10 mouse cellular contexts compared by ENCODE assay signal in the genomic region with DNA sequence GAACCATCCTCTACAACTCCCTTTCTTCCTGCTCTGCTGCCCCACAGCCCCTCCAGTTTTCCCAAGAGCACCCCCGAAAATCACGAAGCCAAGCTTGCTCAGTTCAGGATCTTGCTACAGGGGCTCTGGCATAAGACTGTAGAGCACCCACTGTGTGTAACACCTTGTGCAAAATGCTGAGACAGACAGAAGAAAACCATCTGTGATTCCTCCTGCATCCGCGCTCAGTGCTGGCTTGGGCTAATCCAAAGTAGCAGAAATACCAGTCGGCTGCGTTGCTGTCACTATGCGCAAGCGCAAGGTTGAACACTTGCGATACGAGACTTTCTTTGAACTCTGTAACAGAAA. TPM values are rescaled to one million over a fixed set of nuclear protein-coding genes. Genes with fewer than 3 reads are reported as not detected.
DNase-seq lines count a peak whose midpoint lies in the region; ATAC-seq and TF ChIP-seq lines count a peak whose summit lies in the region.
"Had no signal": no experiment of that assay in that cellular context is flagged by ENCODE, and none has a peak within 500 bp of the region (broad histone marks: within the 10 kb centered on the region; RNA-seq: fewer than 3 reads in every experiment).

No protein-coding gene starts in this region.

- no peak for DNase-seq in kidney, postnatal 0 days (ENCODE audit: low spot score)
- DNase-seq in kidney, postnatal 14 days, result no peak
- no peak for DNase-seq in embryonic facial prominence, embryonic 10.5 days (ENCODE audit: low spot score)
- DNase-seq in ovary, adult 18-20 months (ENCODE audit: low spot score), result no peak
- DNase-seq in layer of hippocampus, adult 9-11 months, result no peak
- no peak for DNase-seq in spleen, postnatal 14 days (ENCODE audit: low spot score in 2 of 2)

- no peaks in the 10 kb centered on the region for H3K9me3 ChIP-seq in kidney, postnatal 0 days (replicated peaks; ENCODE audit: low read length)
- H3K9me3 ChIP-seq in embryonic facial prominence, embryonic 10.5 days, result no peaks in the 10 kb centered on the region
- H3K9me3 ChIP-seq in hindbrain, embryonic 12.5 days (replicated peaks), result 0 out of 2 replicates have a peak, but pooled peaks cover 4% of the 10 kb centered on the region
- H3K9me3 ChIP-seq in midbrain, embryonic 13.5 days, result no peaks in the 10 kb centered on the region
- H3K9me3 ChIP-seq: megakaryocyte, embryonic 14.5 days had no signal

- no peak overlapping the region for H3K9ac ChIP-seq in kidney, postnatal 0 days (ENCODE audit: low read depth, low read length)
- no peak overlapping the region; the same call in 1 of the 2 replicates for H3K9ac ChIP-seq in hindbrain, embryonic 12.5 days
- H3K9ac ChIP-seq in midbrain, embryonic 13.5 days (replicated peaks), result no peak overlapping the region

- no peak for TF ChIP-seq CTCF in kidney, postnatal 0 days (IDR thresholded peaks at IDR 0.05; ENCODE audit: low read depth)

- WGBS in kidney, postnatal 0 days, result 90% methylated on average over 10 of the region's 10 CpGs
- WGBS in embryonic facial prominence, embryonic 10.5 days, result 87% methylated on average over 10 of the region's 10 CpGs
- WGBS in hindbrain, embryonic 12.5 days, result 81% methylated on average over 10 of the region's 10 CpGs
- 86% methylated on average over 10 of the region's 10 CpGs for WGBS in midbrain, embryonic 13.5 days

- H3K36me3 ChIP-seq in kidney, postnatal 0 days (ENCODE audit: insufficient read depth, low read length), result no peaks in the 10 kb centered on the region
- 0 out of 2 replicates have a peak, but pooled peaks cover 2% of the 10 kb centered on the region for H3K36me3 ChIP-seq in embryonic facial prominence, embryonic 10.5 days (replicated peaks)
- no peaks in the 10 kb centered on the region for H3K36me3 ChIP-seq in hindbrain, embryonic 12.5 days
- no peaks in the 10 kb centered on the region for H3K36me3 ChIP-seq in midbrain, embryonic 13.5 days

- 0 out of 2 replicates have a peak overlapping the region, but pooled peaks have one; percentile 47 for H3K27ac ChIP-seq in kidney, postnatal 0 days
- peak overlapping the region; percentile 92; the same call in 1 of the 2 replicates for H3K27ac ChIP-seq in embryonic facial prominence, embryonic 10.5 days (replicated peaks)
- no peak overlapping the region for H3K27ac ChIP-seq in hindbrain, embryonic 12.5 days
- peak overlapping the region; percentile 89; the same call in 1 of the 2 replicates for H3K27ac ChIP-seq in midbrain, embryonic 13.5 days

- no peak overlapping the region for H3K4me2 ChIP-seq in kidney, postnatal 0 days (ENCODE audit: low read length)
- H3K4me2 ChIP-seq in hindbrain, embryonic 12.5 days (replicated peaks), result no peak overlapping the region
- H3K4me2 ChIP-seq in midbrain, embryonic 13.5 days (replicated peaks), result no peak overlapping the region

- no peak; the same call in 1 of the 2 replicates for ATAC-seq in kidney, postnatal 0 days (replicated peaks; ENCODE audit: low FRiP score, low read depth)
- peak; percentile 26 for ATAC-seq in hindbrain, embryonic 12.5 days (ENCODE audit: low FRiP score)
- ATAC-seq in midbrain, embryonic 13.5 days, result peak; percentile 46

- H3K4me1 ChIP-seq in kidney, postnatal 0 days (replicated peaks; ENCODE audit: insufficient read depth, low read length), result no peaks in the 10 kb centered on the region
- H3K4me1 ChIP-seq in embryonic facial prominence, embryonic 10.5 days, result peaks cover 58% of the 10 kb centered on the region
- H3K4me1 ChIP-seq in hindbrain, embryonic 12.5 days, result peaks cover 13% of the 10 kb centered on the region
- peaks cover 17% of the 10 kb centered on the region for H3K4me1 ChIP-seq in midbrain, embryonic 13.5 days (replicated peaks)

- H3K4me3 ChIP-seq in kidney, postnatal 0 days (replicated peaks; ENCODE audit: low read depth, low read length), result no peak overlapping the region
- peak overlapping the region; percentile 68; the same call in 1 of the 2 replicates for H3K4me3 ChIP-seq in embryonic facial prominence, embryonic 10.5 days
- H3K4me3 ChIP-seq in hindbrain, embryonic 12.5 days, result 0 out of 2 replicates have a peak overlapping the region, but pooled peaks have one; percentile 47
- H3K4me3 ChIP-seq in midbrain, embryonic 13.5 days (replicated peaks), result 0 out of 2 replicates have a peak overlapping the region, but pooled peaks have one; percentile 50

- no peaks in the 10 kb centered on the region for H3K27me3 ChIP-seq in kidney, postnatal 0 days (ENCODE audit: insufficient read depth, low read length)
- H3K27me3 ChIP-seq in embryonic facial prominence, embryonic 10.5 days (replicated peaks; ENCODE audit: low read depth, poor library complexity, severe bottlenecking), result 0 out of 2 replicates have a peak, but pooled peaks cover 7% of the 10 kb centered on the region
- no peaks in the 10 kb centered on the region for H3K27me3 ChIP-seq in hindbrain, embryonic 12.5 days
- peaks cover 6% of the 10 kb centered on the region; the same call in 1 of the 2 replicates for H3K27me3 ChIP-seq in midbrain, embryonic 13.5 days

RNA-seq across cellular contexts. Expression of gene 1600014C23Rik, which starts 9.1 kb away (rescaled TPM):
- polyA plus RNA-seq in kidney, postnatal 0 days (2015; fragmentation: Nextera tagmentation; extraction: Ambion mirVana), result 0.66 TPM in 1 of 2 replicates, not detected in the other
- polyA plus RNA-seq in embryonic facial prominence, embryonic 10.5 days (2016; fragmentation: Nextera tagmentation; extraction: Ambion mirVana), result not detected in 2 replicates
- not detected in 2 replicates for polyA plus RNA-seq in hindbrain, embryonic 12.5 days (2016; fragmentation: Nextera tagmentation; extraction: Ambion mirVana)
- not detected in 2 replicates for polyA plus RNA-seq in midbrain, embryonic 13.5 days (2015; fragmentation: Nextera tagmentation; extraction: Ambion mirVana)
- polyA plus RNA-seq: kidney, embryonic 16.5 days had no signal

RNA-seq across cellular contexts. Expression of gene Tmem63b, which starts 37.8 kb away (rescaled TPM):
- polyA plus RNA-seq in kidney, postnatal 0 days (2015; fragmentation: Nextera tagmentation; extraction: Ambion mirVana), result 29.6 and 32.7 TPM in 2 replicates
- 41.6 and 51.6 TPM in 2 replicates for polyA plus RNA-seq in embryonic facial prominence, embryonic 10.5 days (2016; fragmentation: Nextera tagmentation; extraction: Ambion mirVana)
- polyA plus RNA-seq in hindbrain, embryonic 12.5 days (2016; fragmentation: Nextera tagmentation; extraction: Ambion mirVana), result 102 TPM in 2 replicates
- polyA plus RNA-seq in midbrain, embryonic 13.5 days (2015; fragmentation: Nextera tagmentation; extraction: Ambion mirVana), result 124 and 133 TPM in 2 replicates

RNA-seq across cellular contexts. Expression of gene Mrpl14, which starts 38.4 kb away (rescaled TPM):
- 148 and 160 TPM in 2 replicates for polyA plus RNA-seq in kidney, postnatal 0 days (2015; fragmentation: Nextera tagmentation; extraction: Ambion mirVana)
- 156 and 170 TPM in 2 replicates for polyA plus RNA-seq in embryonic facial prominence, embryonic 10.5 days (2016; fragmentation: Nextera tagmentation; extraction: Ambion mirVana)
- 98.1 and 110 TPM in 2 replicates for polyA plus RNA-seq in hindbrain, embryonic 12.5 days (2016; fragmentation: Nextera tagmentation; extraction: Ambion mirVana)
- 115 and 121 TPM in 2 replicates for polyA plus RNA-seq in midbrain, embryonic 13.5 days (2015; fragmentation: Nextera tagmentation; extraction: Ambion mirVana)
